Mouse (Mus musculus) liver, embryonic 12.5 days (tissue): ENCODE results near the gene Speg. TPM values are rescaled to one million over a fixed set of nuclear protein-coding genes. Genes with fewer than 3 reads are reported as not detected.

Experiments used
- ATAC-seq: fragments of 200-750 bp; cut with Nextera tagmentation; 2 replicates; pipeline ENCODE4 v1.8.0; 2017; ENCODE audit warnings: moderate number of reproducible peaks, mild to moderate bottlenecking, moderate library complexity
- H3K27ac ChIP-seq: fragments of 300-500 bp; sonication (generic); 2 replicates; pipeline ENCODE4 v1.5.1; 2016; ENCODE audit warnings: mild to moderate bottlenecking
- H3K27me3 ChIP-seq: fragments of 300-500 bp; sonication (generic); replicated peaks from 2 replicates; pipeline ENCODE4 v1.6.1; 2016; ENCODE audit warnings: mild to moderate bottlenecking, moderate library complexity
- H3K36me3 ChIP-seq: fragments of 300-500 bp; sonication (generic); 2 replicates; pipeline ENCODE4 v1.6.1; 2016; ENCODE audit warnings: mild to moderate bottlenecking, moderate library complexity
- H3K4me1 ChIP-seq: fragments of 300-500 bp; sonication (generic); 2 replicates; pipeline ENCODE4 v1.6.1; 2016
- H3K4me2 ChIP-seq: fragments of 300-500 bp; sonication (generic); 2 replicates; pipeline ENCODE4 v1.6.1; 2016; ENCODE audit warnings: mild to moderate bottlenecking, moderate library complexity
- H3K4me3 ChIP-seq: fragments of 300-500 bp; sonication (generic); 2 replicates; pipeline ENCODE4 v1.5.1; 2016; ENCODE audit warnings: mild to moderate bottlenecking, moderate library complexity
- H3K9ac ChIP-seq: fragments of 300-500 bp; sonication (generic); 2 replicates; pipeline ENCODE4 v1.6.1; 2016; ENCODE audit warnings: mild to moderate bottlenecking, moderate library complexity
- H3K9me3 ChIP-seq: fragments of 300-500 bp; sonication (generic); replicated peaks from 2 replicates; pipeline ENCODE4 v1.6.1; 2016; ENCODE audit warnings: mild to moderate bottlenecking, moderate library complexity
- WGBS: fragments of 180-500 bp; shearing (Covaris S2); methylation state at CpG from one replicate; pipeline ENCODE4 v1.1.7; 2016; ENCODE audit not compliant: insufficient replicate concordance; 5-methylcytosine and 5-hydroxymethylcytosine counted together
- polyA plus RNA-seq: library from polyadenylated mRNA; unstranded; fragments of >200 nt; fragmentation: Nextera tagmentation; extraction: Ambion mirVana; gene quantifications from 2 replicates; pipeline ENCODE4 v1.2.1, GENCODE M21; 2016

Gene Speg
- polyA plus RNA-seq, 1 experiment from 2014 or later: 11.4 TPM

- peaks cover 35% of the 10 kb centered on the region for H3K36me3 ChIP-seq
- H3K27ac ChIP-seq: no peak overlapping the region
- no peaks in the 10 kb centered on the region for H3K9me3 ChIP-seq
- H3K9ac ChIP-seq: no peak overlapping the region
- peaks cover 99% of the 10 kb centered on the region for H3K27me3 ChIP-seq
- peak overlapping the region; percentile 84 for H3K4me2 ChIP-seq
- peak; percentile 16; the same call in 1 of the 2 replicates for ATAC-seq
- 8% methylated on average over 35 of the region's 35 CpGs for WGBS
- peaks cover 32% of the 10 kb centered on the region for H3K4me1 ChIP-seq
- peak overlapping the region; percentile 68 for H3K4me3 ChIP-seq
These were observed 102.3 kb downstream of the Speg start for GRCm38 (mm10) chr1:75477264-75477965.

DNA sequence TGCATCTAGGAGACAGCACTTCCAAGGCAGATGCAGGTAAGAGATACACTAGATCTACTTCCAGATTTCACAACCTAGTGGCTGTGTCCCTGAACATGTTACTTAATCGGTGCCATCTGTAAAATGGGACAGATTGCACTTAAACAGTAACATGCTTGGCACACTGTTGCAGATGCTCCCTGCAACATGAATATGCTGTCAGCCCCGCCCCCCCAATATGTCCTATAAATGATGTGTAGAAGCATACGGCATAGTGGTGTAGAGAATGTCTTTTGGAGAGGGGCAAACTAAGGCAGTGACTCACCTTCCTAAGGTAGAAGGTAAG is 102.8 kb downstream of the Speg start:
- H3K36me3 ChIP-seq: peaks cover 34% of the 10 kb centered on the region
- no peak overlapping the region for H3K9ac ChIP-seq
- no peak for ATAC-seq
- peak overlapping the region; percentile 84 for H3K4me2 ChIP-seq
- H3K4me3 ChIP-seq: peak overlapping the region; percentile 68
- no peak overlapping the region for H3K27ac ChIP-seq
- no peaks in the 10 kb centered on the region for H3K9me3 ChIP-seq
- H3K27me3 ChIP-seq: peaks cover 99% of the 10 kb centered on the region
- peaks cover 32% of the 10 kb centered on the region for H3K4me1 ChIP-seq
- WGBS: 37% methylated on average over 3 of the region's 3 CpGs

- ATAC-seq: no peak
- peaks cover 99% of the 10 kb centered on the region for H3K27me3 ChIP-seq
- peak overlapping the region; percentile 68 for H3K4me3 ChIP-seq
- under 1% methylated on average over 25 of the region's 25 CpGs for WGBS
- H3K4me1 ChIP-seq: peaks cover 32% of the 10 kb centered on the region
- peak overlapping the region; percentile 84 for H3K4me2 ChIP-seq
- peak overlapping the region; percentile 65 for H3K9ac ChIP-seq
- H3K36me3 ChIP-seq: peaks cover 33% of the 10 kb centered on the region
- no peaks in the 10 kb centered on the region for H3K9me3 ChIP-seq
- H3K27ac ChIP-seq: peak overlapping the region; percentile 59
These were observed 103.4 kb downstream of the Speg start for GRCm38 (mm10) chr1:75478497-75478896.

DNA sequence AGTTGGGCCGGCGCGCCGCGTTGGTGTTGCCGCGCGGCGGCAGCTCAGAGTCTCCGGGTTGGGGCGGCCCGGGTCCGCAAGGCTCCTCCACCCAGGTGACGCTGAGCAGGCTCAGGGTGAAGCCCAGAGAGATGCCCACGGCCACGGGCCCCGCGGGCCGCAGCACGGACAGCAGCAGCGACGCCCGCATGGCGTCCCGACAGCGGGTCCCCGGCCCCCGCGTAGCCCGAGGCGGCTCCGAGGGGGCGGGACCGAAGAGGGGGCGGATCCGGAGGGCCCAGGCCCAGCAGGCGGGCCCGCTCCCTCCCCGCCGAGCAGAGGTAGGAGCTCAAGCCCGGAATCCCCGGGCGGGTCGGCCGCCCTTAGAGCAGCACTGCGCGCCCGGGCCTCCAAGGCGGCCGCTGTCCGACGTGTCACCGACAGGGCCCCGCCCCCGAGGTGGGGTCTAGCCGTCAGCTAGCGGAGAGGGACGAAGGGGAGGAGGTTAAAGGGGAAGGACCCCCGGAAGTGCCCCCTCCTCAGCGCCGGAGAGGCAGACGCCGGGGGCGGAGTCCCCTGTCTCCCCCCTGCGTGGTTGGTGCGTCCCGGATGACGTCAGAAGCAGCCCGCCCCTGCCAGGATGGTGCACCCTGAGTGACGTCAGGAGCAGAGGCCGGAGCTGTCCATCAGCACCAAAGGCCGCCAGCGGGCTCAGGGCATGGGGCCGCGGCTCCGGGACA is 104.0 kb downstream of the Speg start, which contains the start of the genes Chpf and Tmem198:
Chpf (minus strand) TSS at position 392 of the 719 bp plus-strand sequence.
Tmem198 (plus strand) TSS at position 617 of the 719 bp plus-strand sequence.
- WGBS: under 1% methylated on average over 68 of the region's 76 CpGs
- Histone ChIP-seq H3K36me3 (peaks cover 27% of the 10 kb centered on the region), H3K4me2 (peak within 1 kb of the TSS; percentile 84), H3K27ac (peak within 1 kb of the TSS; percentile 59), H3K4me1 (peaks cover 32% of the 10 kb centered on the region), H3K9me3 (no peaks in the 10 kb centered on the region), H3K9ac (peak within 1 kb of the TSS; percentile 65), H3K4me3 (peak within 1 kb of the TSS; percentile 68), H3K27me3 (peaks cover 99% of the 10 kb centered on the region)
- peak; percentile 88 for ATAC-seq

DNA sequence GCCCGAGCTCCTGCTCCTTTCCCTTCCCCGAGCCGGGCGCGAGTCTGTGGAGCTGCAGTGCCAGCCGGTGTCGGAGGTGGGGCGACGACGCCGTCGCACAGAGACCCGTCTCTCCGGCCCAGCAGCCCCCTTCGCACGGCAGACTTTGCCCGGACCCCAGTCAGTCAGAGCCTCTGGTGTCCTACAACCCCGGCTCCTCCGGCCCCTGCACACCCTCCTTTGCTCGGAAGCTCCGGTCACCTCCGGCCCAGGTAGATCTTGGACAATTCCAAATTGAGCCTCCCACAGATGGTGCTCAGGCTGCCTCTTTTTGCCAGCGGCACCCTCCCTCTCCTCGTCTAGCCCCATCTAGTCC is 104.5 kb downstream of the Speg start:
- H3K36me3 ChIP-seq: peaks cover 22% of the 10 kb centered on the region
- no peak overlapping the region for H3K9ac ChIP-seq
- WGBS: 3% methylated on average over 24 of the region's 24 CpGs
- H3K27ac ChIP-seq: no peak overlapping the region
- peak overlapping the region; percentile 84 for H3K4me2 ChIP-seq
- H3K9me3 ChIP-seq: no peaks in the 10 kb centered on the region
- H3K4me3 ChIP-seq: peak overlapping the region; percentile 68
- peaks cover 32% of the 10 kb centered on the region for H3K4me1 ChIP-seq
- H3K27me3 ChIP-seq: peaks cover 99% of the 10 kb centered on the region
- peak; percentile 1; the same call in 1 of the 2 replicates for ATAC-seq

DNA sequence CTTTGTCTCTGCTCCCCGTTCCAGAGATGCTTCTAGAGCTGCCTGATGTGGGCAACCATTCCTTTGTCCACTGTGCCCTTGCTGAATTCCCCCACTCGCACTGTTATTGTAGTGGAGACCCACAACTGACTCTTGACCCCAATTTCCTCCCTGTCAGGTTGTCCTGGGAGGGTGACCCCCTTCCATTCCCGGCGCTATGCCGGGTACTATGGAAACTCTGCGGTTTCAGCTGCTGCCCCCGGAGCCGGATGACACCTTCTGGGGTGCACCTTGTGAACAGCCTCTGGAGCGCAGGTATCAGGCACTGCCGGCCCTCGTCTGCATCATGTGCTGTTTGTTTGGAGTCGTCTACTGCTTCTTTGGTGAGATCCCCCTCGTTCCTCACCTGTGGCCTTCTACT is 104.9 kb downstream of the Speg start:
- H3K9ac ChIP-seq: no peak overlapping the region
- peak overlapping the region; percentile 84 for H3K4me2 ChIP-seq
- peaks cover 99% of the 10 kb centered on the region for H3K27me3 ChIP-seq
- peaks cover 18% of the 10 kb centered on the region for H3K36me3 ChIP-seq
- H3K27ac ChIP-seq: no peak overlapping the region
- no peak for ATAC-seq
- WGBS: 19% methylated on average over 13 of the region's 13 CpGs
- peaks cover 32% of the 10 kb centered on the region for H3K4me1 ChIP-seq
- H3K4me3 ChIP-seq: peak overlapping the region; percentile 68; the same call in 1 of the 2 replicates
- no peaks in the 10 kb centered on the region for H3K9me3 ChIP-seq

- Histone ChIP-seq H3K27ac (no peak overlapping the region), H3K27me3 (peaks cover 99% of the 10 kb centered on the region), H3K4me1 (peaks cover 32% of the 10 kb centered on the region), H3K4me3 (no peak overlapping the region), H3K4me2 (no peak overlapping the region), H3K9me3 (no peaks in the 10 kb centered on the region), H3K36me3 (peaks cover 11% of the 10 kb centered on the region), H3K9ac (no peak overlapping the region)
- whole genome bisulfite sequencing: 68% methylated on average over 7 of the region's 7 CpGs
- no peak for ATAC-seq
These were observed 105.6 kb downstream of the Speg start for GRCm38 (mm10) chr1:75480735-75481134.

Other genes with a start within 250 kb of the Speg start
- gene Slc23a3, start 241.4 kb upstream of the Speg start, polyA plus RNA-seq: 0.36 and 1.1 TPM in 2 replicates
- gene Cnppd1, start 232.6 kb upstream of the Speg start, polyA plus RNA-seq: 53.2 and 54.0 TPM in 2 replicates
- 69.4 and 73.5 TPM in 2 replicates for gene Retreg2, start 232.5 kb upstream of the Speg start, polyA plus RNA-seq
- gene Zfand2b, start 206.7 kb upstream of the Speg start, polyA plus RNA-seq: 43.5 and 46.3 TPM in 2 replicates
- 82.0 and 86.2 TPM in 2 replicates for gene Abcb6, start 194.9 kb upstream of the Speg start, polyA plus RNA-seq
- gene Ankzf1, start 183.1 kb upstream of the Speg start, polyA plus RNA-seq: 13.4 and 14.5 TPM in 2 replicates
- gene Atg9a, start 183.1 kb upstream of the Speg start, polyA plus RNA-seq: 26.2 and 27.3 TPM in 2 replicates
- 5.2 and 6.1 TPM in 2 replicates for gene Glb1l, start 164.5 kb upstream of the Speg start, polyA plus RNA-seq
- gene Stk16, start 164.5 kb upstream of the Speg start, polyA plus RNA-seq: 107 and 110 TPM in 2 replicates
- gene Tuba4a, start 155.4 kb upstream of the Speg start, polyA plus RNA-seq: 465 and 490 TPM in 2 replicates
- not detected in 2 replicates for gene A630095N17Rik, start 143.2 kb upstream of the Speg start, polyA plus RNA-seq
- 27.2 and 27.8 TPM in 2 replicates for gene Dnajb2, start 138.9 kb upstream of the Speg start, polyA plus RNA-seq
- 0.79 and 0.82 TPM in 2 replicates for gene Ptprn, start 110.8 kb upstream of the Speg start, polyA plus RNA-seq
- 0.32 TPM in 1 of 2 replicates, not detected in the other for gene Resp18, start 96.9 kb upstream of the Speg start, polyA plus RNA-seq
- 66.3 and 67.4 TPM in 2 replicates for gene Dnpep, start 57.3 kb upstream of the Speg start, polyA plus RNA-seq
- 6.9 and 7.4 TPM in 2 replicates for gene Des, start 15.0 kb upstream of the Speg start, polyA plus RNA-seq
- gene Gmppa, start 60.6 kb downstream of the Speg start, polyA plus RNA-seq: 44.0 and 47.9 TPM in 2 replicates
- 0.83 and 1.3 TPM in 2 replicates for gene Asic4, start 75.1 kb downstream of the Speg start, polyA plus RNA-seq
- gene Chpf, start 104.0 kb downstream of the Speg start, polyA plus RNA-seq: 13.0 and 14.5 TPM in 2 replicates
- 0.18 and 0.20 TPM in 2 replicates for gene Tmem198, start 104.2 kb downstream of the Speg start, polyA plus RNA-seq
- gene Obsl1, start 131.2 kb downstream of the Speg start, polyA plus RNA-seq: 25.2 and 27.9 TPM in 2 replicates
- 1.1 and 1.2 TPM in 2 replicates for gene Inha, start 131.8 kb downstream of the Speg start, polyA plus RNA-seq
- gene Stk11ip, start 146.2 kb downstream of the Speg start, polyA plus RNA-seq: 10.2 and 10.5 TPM in 2 replicates
- gene Slc4a3, start 171.0 kb downstream of the Speg start, polyA plus RNA-seq: 2.4 TPM in 2 replicates